Mouse (Mus musculus) liver, adult 2 months (tissue): Measurements from ENCODE around the gene Slc44a2.

ENCODE experiments used
- CTCF ChIP-seq: fragments of 200-500 bp; IDR thresholded peaks from 2 replicates; pipeline ENCODE4 v1.5.1; 2011; ENCODE audit warnings: low read depth, low read length, control low read depth
- POLR2A ChIP-seq: fragments of 200-500 bp; IDR thresholded peaks from 2 replicates; pipeline ENCODE4 v1.6.1; 2011; ENCODE audit warnings: low read length, control low read depth; ENCODE audit not compliant: insufficient read depth; ENCODE audit errors: extremely low read depth

- TF ChIP-seq CTCF (no peak), POLR2A (no peak)
Observed at GRCm38 (mm10) chr9:21351702-21352377, 31.3 kb downstream of the Slc44a2 start.
